Mouse (Mus musculus) lung, embryonic 15.5 days (tissue): ENCODE results near the gene Rdh16f1. TPM values are rescaled to one million over a fixed set of nuclear protein-coding genes. Genes with fewer than 3 reads are reported as not detected.

Experiments
- polyA plus RNA-seq: library from polyadenylated mRNA; unstranded; fragments of >200 nt; fragmentation: Nextera tagmentation; extraction: Ambion mirVana; gene quantifications from 2 replicates; pipeline ENCODE4 v1.2.1, GENCODE M21; 2015

Gene Rdh16f1
- polyA plus RNA-seq, 1 experiment from 2014 or later = 0.15 TPM

Other genes starting within 250 kb of the Rdh16f1 start
- gene Ndufa4l2, start 244.8 kb upstream of the Rdh16f1 start, polyA plus RNA-seq = 89.4 and 100 TPM in 2 replicates
- 110 and 111 TPM in 2 replicates for gene Shmt2, start 237.3 kb upstream of the Rdh16f1 start, polyA plus RNA-seq
- 1.3 and 1.9 TPM in 2 replicates for gene Nxph4, start 225.2 kb upstream of the Rdh16f1 start, polyA plus RNA-seq
- gene Lrp1, start 138.6 kb upstream of the Rdh16f1 start, polyA plus RNA-seq = 72.6 and 73.6 TPM in 2 replicates
- 33.1 and 37.6 TPM in 2 replicates for gene Stat6, start 116.8 kb upstream of the Rdh16f1 start, polyA plus RNA-seq
- 11.8 TPM in 2 replicates for gene Nemp1, start 92.9 kb upstream of the Rdh16f1 start, polyA plus RNA-seq
- 14.2 and 15.4 TPM in 2 replicates for gene Nab2, start 91.2 kb upstream of the Rdh16f1 start, polyA plus RNA-seq
- 0.20 and 0.34 TPM in 2 replicates for gene Myo1a, start 54.6 kb upstream of the Rdh16f1 start, polyA plus RNA-seq
- gene Tac2, start 35.3 kb upstream of the Rdh16f1 start, polyA plus RNA-seq = not detected in 2 replicates
- 2.9 and 3.1 TPM in 2 replicates for gene Zbtb39, start 20.2 kb upstream of the Rdh16f1 start, polyA plus RNA-seq
- gene Gpr182, start 8.1 kb upstream of the Rdh16f1 start, polyA plus RNA-seq = 10.4 and 11.8 TPM in 2 replicates
- not detected in 2 replicates for gene Rdh1, start 66 bp upstream of the Rdh16f1 start, polyA plus RNA-seq
- gene Rdh9, start 16.6 kb downstream of the Rdh16f1 start, polyA plus RNA-seq = 0.15 TPM in 1 of 2 replicates, not detected in the other
- gene Rdh16, start 41.4 kb downstream of the Rdh16f1 start, polyA plus RNA-seq = not detected in 2 replicates
- not detected in 2 replicates for gene Rdh19, start 90.1 kb downstream of the Rdh16f1 start, polyA plus RNA-seq
- not detected in 2 replicates for gene Rdh16f2, start 106.7 kb downstream of the Rdh16f1 start, polyA plus RNA-seq
- gene Rdh7, start 129.0 kb downstream of the Rdh16f1 start, polyA plus RNA-seq = not detected in 2 replicates
- not detected in 2 replicates for gene Sdr9c7, start 138.7 kb downstream of the Rdh16f1 start, polyA plus RNA-seq
- gene Hsd17b6, start 247.8 kb downstream of the Rdh16f1 start, polyA plus RNA-seq = not detected in 2 replicates